Mouse (Mus musculus) adrenal gland, adult 18-20 months (tissue): ENCODE measurements around the gene 1700006A11Rik. TPM values are rescaled to one million over a fixed set of nuclear protein-coding genes. Genes with fewer than 3 reads are reported as not detected.
"Not testable (repeated sequence)": the region's sequence is repeated elsewhere in the genome, so short reads cannot be mapped to it uniquely, and the experiment has no call there.

Experiments used
- DNase-seq, 2 experiments: peaks; one replicate each; pipeline ENCODE4 v3.0.0; 2021 to 2022; ENCODE audit warnings: low spot score in 2 of 2
- long read RNA-seq, 2 experiments: library from polyadenylated mRNA; stranded (forward); transcript quantifications; one replicate each; pipeline ENCODE4 v2.0.0; 2021
- total RNA-seq, 2 experiments: library from RNA; stranded (reverse); gene quantifications; 1 replicate in 1 of 2; 2 replicates in 1 of 2; pipeline ENCODE4 v1.2.3; 2021

The 1700006A11Rik gene
- total RNA-seq, result not detected
- long read RNA-seq, experiment 1, result 0 reads
- long read RNA-seq, experiment 2, result 0 reads

- DNase-seq, result no peak
These were observed at the start of gene 1700006A11Rik for GRCm38 (mm10) chr3:124425940-124426339. TSS of gene 1700006A11Rik (minus strand) at chr3:124426040.

- DNase-seq, result not testable (repeated sequence)
These were observed 48.5 kb upstream of the 1700006A11Rik start for GRCm38 (mm10) chr3:124474291-124474690.

GRCm38 (mm10) chr3:124466102-124466730 lies 40.4 kb upstream of the 1700006A11Rik start:
- DNase-seq, result no peak

- DNase-seq, result no peak
These were observed 33.6 kb downstream of the 1700006A11Rik start for GRCm38 (mm10) chr3:124392201-124392600.

GRCm38 (mm10) chr3:124390101-124390500 lies 35.7 kb downstream of the 1700006A11Rik start:
- DNase-seq, result no peak

- no peak for DNase-seq
These were observed 36.2 kb downstream of the 1700006A11Rik start for GRCm38 (mm10) chr3:124389650-124390049.

- DNase-seq, result not testable (repeated sequence)
These were observed 40.5 kb downstream of the 1700006A11Rik start for GRCm38 (mm10) chr3:124385377-124385776.

- no peak for DNase-seq
These were observed 53.8 kb downstream of the 1700006A11Rik start for GRCm38 (mm10) chr3:124372031-124372430.

GRCm38 (mm10) chr3:124357533-124357932 lies 68.3 kb downstream of the 1700006A11Rik start:
- DNase-seq, result no peak

Other genes starting within 250 kb of the 1700006A11Rik start
- 1 to 10 TPM; 1.2 to 1.6 TPM for gene Tram1l1, start 105.2 kb downstream of the 1700006A11Rik start, total RNA-seq
- gene 1700003H04Rik, start 155.1 kb upstream of the 1700006A11Rik start, total RNA-seq, result not detected